Mouse (Mus musculus) frontal cortex, postnatal 25 days (tissue): ENCODE data around the gene Inpp4b.
"Not testable (repeated sequence)": the region's sequence is repeated elsewhere in the genome, so short reads cannot be mapped to it uniquely, and the experiment has no call there.

Experiments used
- DNase-seq, 2 experiments: peaks; one replicate each; pipeline ENCODE4 v3.0.0; 2022; ENCODE audit warnings: low spot score in 2 of 2

The Inpp4b gene

GRCm38 (mm10) chr8:81777704-81778103 is 435.3 kb downstream of the Inpp4b start:
- DNase-seq = no peak

GRCm38 (mm10) chr8:81779440-81779839 is 437.1 kb downstream of the Inpp4b start:
- no peak for DNase-seq

- DNase-seq = no peak
These were observed 437.8 kb downstream of the Inpp4b start for GRCm38 (mm10) chr8:81780166-81780565.

- DNase-seq = no peak
These were observed 438.7 kb downstream of the Inpp4b start for GRCm38 (mm10) chr8:81780921-81781675.

- no peak for DNase-seq
These were observed 440.4 kb downstream of the Inpp4b start for GRCm38 (mm10) chr8:81782781-81783180.

DNA sequence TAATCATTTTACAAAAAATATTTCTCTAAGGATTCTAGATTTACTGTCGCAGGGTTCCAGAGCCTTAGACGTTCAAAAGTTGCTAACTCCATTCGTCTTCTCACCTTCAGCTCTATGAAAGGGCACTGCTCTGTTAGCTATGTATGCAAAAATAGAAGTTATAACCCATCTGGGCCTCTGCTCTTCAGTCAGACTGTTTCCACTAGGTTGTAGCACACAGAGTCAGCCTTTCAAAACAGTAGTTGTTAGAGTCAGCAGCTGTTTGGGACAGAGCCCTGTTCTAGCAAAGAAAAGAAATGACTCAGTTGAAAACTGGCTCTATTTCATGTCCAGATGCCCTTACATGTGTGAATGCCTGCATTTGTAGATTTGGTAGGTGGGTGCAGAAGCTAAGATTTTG is 442.4 kb downstream of the Inpp4b start:
- no peak for DNase-seq

DNA sequence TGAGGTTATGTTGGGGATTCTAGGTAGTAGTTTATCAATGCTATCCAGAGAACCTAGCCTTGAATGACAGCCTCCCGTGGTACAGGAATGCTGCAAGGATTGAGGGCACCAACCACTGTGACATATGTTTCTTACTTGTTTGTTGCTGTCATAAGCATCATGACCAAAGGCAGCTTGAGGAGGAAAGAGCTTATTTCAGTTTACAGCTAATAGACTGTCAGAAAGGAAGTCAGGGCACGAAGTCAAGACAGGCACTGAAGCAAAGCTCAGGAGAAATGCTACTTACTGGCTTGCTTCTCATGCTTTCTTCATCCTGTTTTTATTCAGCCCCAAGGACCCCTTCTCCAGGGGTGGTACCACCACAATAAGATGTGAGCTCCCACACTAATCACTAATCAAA is 446.1 kb downstream of the Inpp4b start:
- no peak for DNase-seq

- no peak for DNase-seq
These were observed 450.3 kb downstream of the Inpp4b start for GRCm38 (mm10) chr8:81792649-81793048.

GRCm38 (mm10) chr8:81798501-81798900 is 456.1 kb downstream of the Inpp4b start:
- no peak for DNase-seq

- DNase-seq = no peak
These were observed 458.4 kb downstream of the Inpp4b start for GRCm38 (mm10) chr8:81800792-81801191.

- DNase-seq = peak; percentile 9 to 40
These were observed 464.4 kb downstream of the Inpp4b start for GRCm38 (mm10) chr8:81806797-81807196.

DNA sequence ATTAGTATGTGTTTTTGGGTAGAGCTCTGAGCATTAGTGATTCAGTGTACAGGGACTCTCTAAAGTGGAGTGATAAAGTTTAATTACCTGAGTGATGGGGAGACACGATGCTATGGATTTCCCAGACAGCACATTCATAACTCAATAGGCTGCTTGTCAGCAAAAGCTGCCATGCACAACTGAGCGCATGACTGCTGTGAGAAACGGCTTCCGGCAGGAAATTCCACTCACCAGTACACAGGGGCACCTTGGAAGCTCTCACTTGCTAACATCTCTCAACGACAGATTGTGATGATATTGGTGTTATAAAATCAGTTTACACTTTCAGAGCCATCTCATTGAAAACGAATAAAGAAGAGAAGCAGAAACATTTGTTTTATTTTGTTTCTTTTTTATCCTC is 465.2 kb downstream of the Inpp4b start:
- DNase-seq = no peak

- no peak for DNase-seq
These were observed 466.1 kb downstream of the Inpp4b start for GRCm38 (mm10) chr8:81808406-81808805.

GRCm38 (mm10) chr8:81809414-81809813 is 467.1 kb downstream of the Inpp4b start:
- DNase-seq = not testable (repeated sequence)

GRCm38 (mm10) chr8:81812051-81812751 is 469.8 kb downstream of the Inpp4b start:
- no peak for DNase-seq

GRCm38 (mm10) chr8:81814742-81815141 is 472.4 kb downstream of the Inpp4b start:
- no peak for DNase-seq

- DNase-seq = no peak
These were observed 473.2 kb downstream of the Inpp4b start for GRCm38 (mm10) chr8:81815551-81815950.

DNA sequence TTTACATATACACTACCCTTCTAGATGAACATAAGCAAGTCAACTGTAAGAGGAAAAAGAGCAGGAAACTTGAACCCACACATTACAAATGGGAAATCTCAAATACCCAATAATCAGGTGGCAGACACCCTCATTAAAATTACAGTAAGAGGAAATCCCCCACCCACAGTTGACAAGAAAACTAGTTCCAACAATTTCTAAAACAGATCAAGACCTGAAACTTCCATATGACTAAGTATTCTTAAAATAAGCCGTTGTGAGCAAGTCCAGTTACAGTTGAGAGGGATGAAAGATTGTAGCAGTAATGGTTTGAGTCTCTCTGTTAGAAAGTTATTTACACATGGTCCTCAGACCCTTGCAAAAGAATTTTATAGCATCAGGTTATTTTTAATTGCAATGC is 480.8 kb downstream of the Inpp4b start:
- no peak for DNase-seq

GRCm38 (mm10) chr8:81824975-81825374 is 482.6 kb downstream of the Inpp4b start:
- DNase-seq = no peak

DNA sequence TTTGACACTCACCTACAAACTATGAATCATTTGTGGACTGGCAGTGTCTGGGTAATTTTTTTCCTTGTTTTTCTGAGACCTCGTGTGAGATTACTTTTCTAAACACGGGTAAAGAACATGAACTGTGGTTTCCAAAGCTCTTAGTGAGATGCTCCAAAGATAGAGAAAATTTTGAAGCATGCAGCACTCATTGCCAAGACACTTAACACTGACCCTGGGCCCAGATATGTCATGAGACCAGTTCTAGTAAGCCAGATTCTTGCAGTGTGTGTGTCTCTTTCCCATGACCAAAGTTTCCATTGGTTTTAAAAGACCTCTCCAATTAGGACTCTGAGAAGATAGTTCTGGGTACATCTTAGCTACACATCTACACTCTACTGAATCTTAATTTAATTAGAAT is 484.1 kb downstream of the Inpp4b start:
- no peak for DNase-seq

DNA sequence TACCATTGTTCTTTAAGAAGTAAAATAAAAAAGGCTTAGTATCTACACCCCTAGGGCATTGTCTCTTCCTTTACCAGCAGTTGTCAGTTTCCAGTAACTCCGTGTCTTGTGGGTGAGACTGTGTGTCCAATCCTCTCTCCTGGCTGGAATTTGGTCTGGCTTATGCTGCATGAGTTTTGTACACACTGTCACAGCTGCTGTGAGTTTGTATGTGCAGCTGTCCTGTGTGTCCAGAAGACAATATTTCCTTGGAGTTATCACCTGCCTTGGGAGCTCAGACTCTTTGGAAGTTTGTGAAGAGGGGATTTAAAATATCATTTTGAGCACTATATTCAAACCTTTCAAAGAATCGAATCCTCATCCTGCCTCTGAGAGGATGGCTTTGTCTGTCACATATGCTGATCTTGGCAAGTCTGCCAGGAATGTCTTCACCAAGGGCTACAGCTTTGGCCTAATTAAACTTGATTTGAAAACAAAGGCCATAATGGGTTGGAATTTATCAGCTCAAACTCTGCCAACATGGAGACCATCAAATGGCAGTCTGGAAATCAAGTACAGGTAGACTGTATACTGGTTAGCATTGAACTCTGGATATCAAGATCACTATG is 485.1 kb downstream of the Inpp4b start:
- no peak for DNase-seq

GRCm38 (mm10) chr8:81831430-81831829 is 489.1 kb downstream of the Inpp4b start:
- DNase-seq = no peak

GRCm38 (mm10) chr8:81833852-81834251 is 491.5 kb downstream of the Inpp4b start:
- no peak for DNase-seq
